Mouse (Mus musculus) erythroblast, embryonic 14.5 days (primary cell): ENCODE measurements at regions not wholly inside any gene's neighbourhood (a gene's known extent, or its start where the extent isn't known, plus 50 kb on each side); places are given as distances from the start of the nearest gene placed in this dataset.

ENCODE experiments used
- GATA1 ChIP-seq: IDR thresholded peaks from 2 replicates; pipeline ENCODE4 v1.6.1; 2012; ENCODE audit warnings: low read length, inconsistent platforms, mixed read lengths
- TAL1 ChIP-seq: IDR thresholded peaks from 3 replicates; pipeline ENCODE4 v1.6.1; 2012; ENCODE audit warnings: low read length, inconsistent platforms, mixed read lengths

DNA sequence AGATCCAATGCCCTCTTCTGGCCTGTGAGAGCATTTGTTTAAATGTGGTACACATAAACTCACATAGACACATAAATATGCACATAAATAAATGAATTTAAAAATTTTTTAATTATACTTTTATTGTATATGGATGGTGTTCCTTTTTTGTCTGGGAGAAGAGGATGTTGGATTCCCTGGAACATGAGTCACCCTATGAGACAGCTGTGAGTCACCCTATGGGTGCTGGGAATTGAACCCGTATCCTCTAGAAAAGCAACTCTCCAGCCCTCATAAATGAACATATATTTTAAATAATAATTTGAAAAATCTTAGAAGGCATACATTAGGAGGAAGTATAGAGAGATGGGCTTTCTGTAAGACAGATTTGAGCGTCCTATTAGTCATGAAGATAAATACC, 76.1 kb upstream of the Dynlt3 start:
- TF ChIP-seq TAL1: no peak
- no peak for TF ChIP-seq GATA1
